Mouse (Mus musculus) neural tube, embryonic 14.5 days (tissue): ENCODE data around the gene Rasl11b. TPM values are rescaled to one million over a fixed set of nuclear protein-coding genes. Genes with fewer than 3 reads are reported as not detected.

Experiments
- ATAC-seq: fragments of 200-750 bp; cut with Nextera tagmentation; 2 replicates; pipeline ENCODE4 v1.8.0; 2017; ENCODE audit warnings: low read depth, mild to moderate bottlenecking, moderate TSS enrichment, moderate library complexity
- H3K27ac ChIP-seq: fragments of 300-500 bp; sonication (generic); 2 replicates; pipeline ENCODE4 v1.5.1; 2014; ENCODE audit warnings: low read depth, mild to moderate bottlenecking, control low read depth, low read length, moderate library complexity, mixed read lengths
- H3K27me3 ChIP-seq: fragments of 300-500 bp; sonication (generic); 2 replicates; pipeline ENCODE4 v1.6.1; 2014; ENCODE audit warnings: low read length; ENCODE audit not compliant: control insufficient read depth, insufficient read depth
- H3K36me3 ChIP-seq: fragments of 300-500 bp; sonication (generic); 2 replicates; pipeline ENCODE4 v1.6.1; 2014; ENCODE audit warnings: low read length, mixed read lengths; ENCODE audit not compliant: control insufficient read depth, insufficient read depth
- H3K4me1 ChIP-seq: fragments of 300-500 bp; sonication (generic); 2 replicates; pipeline ENCODE4 v1.6.1; 2014; ENCODE audit warnings: low read length; ENCODE audit not compliant: control insufficient read depth, insufficient read depth
- H3K4me2 ChIP-seq: fragments of 300-500 bp; sonication (generic); 2 replicates; pipeline ENCODE4 v1.6.1; 2014; ENCODE audit warnings: mild to moderate bottlenecking, low read depth, low read length, control low read depth
- H3K4me3 ChIP-seq: fragments of 300-500 bp; sonication (generic); 2 replicates; pipeline ENCODE4 v1.5.1; 2014; ENCODE audit warnings: low read depth, low read length, control low read depth, mixed read lengths
- H3K9ac ChIP-seq: fragments of 300-500 bp; sonication (generic); replicated peaks from 2 replicates; pipeline ENCODE4 v1.6.1; 2014; ENCODE audit warnings: low read depth, mild to moderate bottlenecking, control low read depth, low read length, mixed read lengths
- H3K9me3 ChIP-seq: fragments of 300-500 bp; sonication (generic); 2 replicates; pipeline ENCODE4 v1.6.1; 2016; ENCODE audit warnings: low read length; ENCODE audit not compliant: control insufficient read depth
- WGBS: fragments of 180-500 bp; shearing (Covaris S2); extraction: QIAGEN DNeasy Blood & Tissue Kit; methylation state at CpG from one replicate; pipeline ENCODE4 v1.1.7; 2014; 5-methylcytosine and 5-hydroxymethylcytosine counted together
- polyA plus RNA-seq: library from polyadenylated mRNA; unstranded; fragments of >200 nt; fragmentation: Nextera tagmentation; extraction: Ambion mirVana; gene quantifications from 2 replicates; pipeline ENCODE4 v1.2.1, GENCODE M21; 2014

Rasl11b gene
- polyA plus RNA-seq, 1 experiment from 2014 or later: 9.9 TPM

- Histone ChIP-seq H3K4me2 (no peak overlapping the region), H3K4me3 (no peak overlapping the region), H3K9me3 (no peaks in the 10 kb centered on the region), H3K4me1 (peaks cover 12% of the 10 kb centered on the region; the same call in 1 of the 2 replicates), H3K27ac (no peak overlapping the region), H3K9ac (no peak overlapping the region), H3K27me3 (no peaks in the 10 kb centered on the region), H3K36me3 (no peaks in the 10 kb centered on the region)
- ATAC-seq: no peak
- WGBS: 68% methylated on average over 2 of the region's 2 CpGs
Observed at GRCm38 (mm10) chr5:74193008-74193407, 2.1 kb upstream of the Rasl11b start.

DNA sequence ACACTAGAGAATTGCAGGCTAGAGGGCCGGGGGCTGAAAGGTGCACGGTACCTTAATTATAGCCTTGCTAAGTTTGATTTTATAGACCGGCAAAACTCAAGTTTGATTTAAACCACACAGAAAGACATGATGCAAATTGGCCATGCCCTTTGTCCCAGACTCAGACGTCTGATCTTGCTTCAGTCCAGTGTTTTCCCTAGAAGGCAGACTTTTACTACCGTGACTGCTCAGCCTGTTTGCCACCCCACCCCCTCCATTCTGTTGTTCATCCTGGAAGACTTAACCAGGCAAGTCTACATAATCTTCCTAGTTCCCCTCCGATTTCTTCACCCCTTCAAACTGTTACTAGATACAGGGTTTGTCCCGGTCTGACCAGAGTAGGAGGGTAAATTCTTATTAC, 1.5 kb upstream of the Rasl11b start:
- H3K9ac ChIP-seq: no peak overlapping the region
- peaks cover 12% of the 10 kb centered on the region; the same call in 1 of the 2 replicates for H3K4me1 ChIP-seq
- H3K4me2 ChIP-seq: no peak overlapping the region
- no peaks in the 10 kb centered on the region for H3K9me3 ChIP-seq
- no peak for ATAC-seq
- 22% methylated on average over 7 of the region's 7 CpGs for WGBS
- H3K4me3 ChIP-seq: no peak overlapping the region
- H3K27me3 ChIP-seq: no peaks in the 10 kb centered on the region
- H3K36me3 ChIP-seq: no peaks in the 10 kb centered on the region
- H3K27ac ChIP-seq: no peak overlapping the region

DNA sequence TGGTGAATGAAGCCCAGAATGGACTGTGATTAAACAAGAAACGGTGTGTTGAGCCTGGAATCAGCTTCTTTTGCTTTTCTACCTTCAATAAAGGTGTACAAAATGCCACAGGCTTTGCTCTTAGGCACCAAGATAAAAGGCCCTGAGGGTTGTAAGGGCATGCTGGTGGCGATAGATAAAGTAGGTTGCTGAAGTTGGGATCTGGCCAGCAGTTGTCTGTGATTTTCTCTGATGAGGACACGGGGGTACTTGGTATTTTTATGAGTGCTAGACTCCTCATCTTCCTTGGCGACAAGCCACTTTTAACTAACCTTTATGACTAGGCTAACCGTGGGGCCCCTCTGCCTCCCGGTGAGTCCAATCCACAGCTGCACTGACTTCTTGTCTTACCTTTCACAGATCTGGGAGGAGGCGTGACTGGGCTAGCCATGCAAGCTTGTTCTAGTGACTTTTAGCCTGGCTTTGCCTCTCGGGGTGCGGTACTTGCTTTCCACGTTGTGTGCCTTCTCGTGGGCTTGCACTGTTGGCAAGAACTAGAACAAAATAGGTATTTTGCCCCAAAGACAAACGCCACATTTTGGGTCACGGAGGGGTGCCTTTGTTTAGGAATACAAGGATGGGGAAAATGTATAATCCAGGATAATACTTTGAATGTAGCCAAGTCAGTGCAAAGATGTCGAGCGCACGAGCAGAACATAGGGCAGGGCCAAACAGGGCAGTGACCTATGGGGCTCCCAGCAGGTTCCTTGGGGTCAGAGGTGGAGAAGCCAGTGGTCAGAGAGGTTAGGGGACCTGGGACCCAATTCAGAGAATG, 852 bp upstream of the Rasl11b start:
- Histone ChIP-seq H3K9ac (peak overlapping the region; percentile 78), H3K27me3 (no peaks in the 10 kb centered on the region), H3K4me3 (peak overlapping the region; percentile 90), H3K9me3 (no peaks in the 10 kb centered on the region), H3K4me1 (peaks cover 12% of the 10 kb centered on the region; the same call in 1 of the 2 replicates), H3K36me3 (no peaks in the 10 kb centered on the region), H3K27ac (no peak overlapping the region), H3K4me2 (peak overlapping the region; percentile 91)
- ATAC-seq: no peak
- WGBS: 13% methylated on average over 16 of the region's 16 CpGs

DNA sequence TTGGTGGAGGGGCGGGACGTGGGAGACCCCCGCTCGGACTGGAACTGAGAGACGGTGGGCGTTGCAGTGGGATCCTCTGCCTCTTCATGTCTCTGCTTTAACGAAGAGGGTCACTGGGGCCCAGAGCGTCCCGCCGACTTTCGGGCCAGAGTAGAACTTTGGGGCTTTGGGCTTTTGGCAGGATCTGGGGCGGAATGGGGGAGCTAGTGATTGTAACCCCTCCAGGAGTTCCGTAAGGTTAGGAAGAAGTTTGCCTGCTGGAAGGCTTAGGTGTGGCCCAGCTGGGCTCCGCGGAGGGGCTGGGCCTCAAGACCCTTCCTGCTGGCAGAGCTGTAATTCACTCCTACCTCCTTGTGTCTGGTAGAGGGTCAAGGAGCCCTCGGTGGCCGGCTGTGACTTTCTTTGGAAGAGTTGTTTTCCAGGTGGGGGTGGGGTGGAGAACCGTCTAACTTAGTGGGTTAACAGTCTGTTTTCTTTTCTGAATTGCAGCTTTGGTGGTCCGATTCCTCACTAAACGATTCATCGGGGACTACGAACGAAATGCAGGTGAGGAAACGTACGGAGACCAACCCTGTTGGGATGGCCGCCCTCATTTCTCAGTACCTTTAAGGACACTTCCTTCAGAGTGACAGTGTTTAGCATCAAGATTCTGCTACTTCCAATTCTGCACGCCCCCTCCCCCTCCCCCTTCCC, 674 bp downstream of the Rasl11b start:
- peak overlapping the region; percentile 78 for H3K9ac ChIP-seq
- no peaks in the 10 kb centered on the region for H3K27me3 ChIP-seq
- under 1% methylated on average over 26 of the region's 27 CpGs for WGBS
- H3K36me3 ChIP-seq: no peaks in the 10 kb centered on the region
- H3K27ac ChIP-seq: peak overlapping the region; percentile 60
- H3K4me1 ChIP-seq: peaks cover 12% of the 10 kb centered on the region; the same call in 1 of the 2 replicates
- peak overlapping the region; percentile 90 for H3K4me3 ChIP-seq
- ATAC-seq: peak; percentile 8; the same call in 1 of the 2 replicates
- no peaks in the 10 kb centered on the region for H3K9me3 ChIP-seq
- H3K4me2 ChIP-seq: peak overlapping the region; percentile 91

DNA sequence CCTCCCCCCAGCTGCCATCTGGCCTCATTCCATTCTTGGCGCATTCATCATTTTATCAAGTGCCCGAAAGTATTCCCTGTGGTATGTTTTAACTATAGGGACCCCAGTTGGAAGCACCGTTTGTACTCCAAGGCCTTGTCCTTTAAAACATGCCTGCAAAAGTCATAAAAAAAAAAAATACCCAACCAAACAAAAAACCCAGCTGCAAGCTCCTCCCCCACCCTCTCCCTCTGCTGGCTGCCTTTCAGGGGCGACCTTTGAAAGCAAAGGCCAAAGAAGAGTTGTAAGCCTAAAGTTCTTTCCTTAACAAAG, 1.2 kb downstream of the Rasl11b start:
- H3K4me1 ChIP-seq: peaks cover 12% of the 10 kb centered on the region; the same call in 1 of the 2 replicates
- WGBS: 6% methylated on average over 4 of the region's 4 CpGs
- H3K36me3 ChIP-seq: no peaks in the 10 kb centered on the region
- H3K27ac ChIP-seq: no peak overlapping the region
- H3K9ac ChIP-seq: no peak overlapping the region
- ATAC-seq: no peak
- no peaks in the 10 kb centered on the region for H3K27me3 ChIP-seq
- peak overlapping the region; percentile 90 for H3K4me3 ChIP-seq
- H3K4me2 ChIP-seq: peak overlapping the region; percentile 91
- H3K9me3 ChIP-seq: no peaks in the 10 kb centered on the region

GRCm38 (mm10) chr5:74197541-74198330, 2.6 kb downstream of the Rasl11b start:
- Histone ChIP-seq H3K36me3 (no peaks in the 10 kb centered on the region), H3K4me3 (no peak overlapping the region; the same call in 1 of the 2 replicates), H3K4me1 (peaks cover 12% of the 10 kb centered on the region; the same call in 1 of the 2 replicates), H3K27me3 (no peaks in the 10 kb centered on the region), H3K9ac (no peak overlapping the region), H3K9me3 (no peaks in the 10 kb centered on the region), H3K27ac (peak overlapping the region; percentile 40; the same call in 1 of the 2 replicates), H3K4me2 (peak overlapping the region; percentile 91)
- no peak for ATAC-seq
- WGBS: 41% methylated on average over 22 of the region's 22 CpGs

DNA sequence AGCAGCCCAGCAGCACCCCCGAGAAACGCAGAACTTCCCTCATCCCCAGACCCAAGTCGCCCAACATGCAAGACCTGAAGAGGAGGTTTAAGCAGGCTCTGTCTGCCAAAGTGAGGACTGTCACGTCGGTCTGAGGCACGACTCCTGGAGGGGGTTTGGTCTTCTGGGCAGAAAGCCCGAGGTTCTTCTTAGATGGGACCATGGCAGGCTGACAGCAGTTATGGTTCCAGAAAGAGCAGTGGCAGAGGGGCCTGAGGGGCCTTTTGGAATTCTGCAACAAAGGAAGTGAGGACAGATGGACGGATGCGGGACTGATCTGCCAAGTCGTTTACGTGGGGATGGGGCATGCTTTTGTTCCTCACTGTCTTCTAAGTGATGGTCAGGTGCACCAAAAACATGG, 3.4 kb downstream of the Rasl11b start:
- no peak overlapping the region for H3K9ac ChIP-seq
- 67% methylated on average over 11 of the region's 11 CpGs for WGBS
- H3K4me1 ChIP-seq: peaks cover 12% of the 10 kb centered on the region; the same call in 1 of the 2 replicates
- H3K27me3 ChIP-seq: no peaks in the 10 kb centered on the region
- H3K27ac ChIP-seq: no peak overlapping the region; the same call in 1 of the 2 replicates
- H3K4me2 ChIP-seq: peak overlapping the region; percentile 34
- no peak overlapping the region for H3K4me3 ChIP-seq
- no peaks in the 10 kb centered on the region for H3K9me3 ChIP-seq
- H3K36me3 ChIP-seq: no peaks in the 10 kb centered on the region
- ATAC-seq: no peak

DNA sequence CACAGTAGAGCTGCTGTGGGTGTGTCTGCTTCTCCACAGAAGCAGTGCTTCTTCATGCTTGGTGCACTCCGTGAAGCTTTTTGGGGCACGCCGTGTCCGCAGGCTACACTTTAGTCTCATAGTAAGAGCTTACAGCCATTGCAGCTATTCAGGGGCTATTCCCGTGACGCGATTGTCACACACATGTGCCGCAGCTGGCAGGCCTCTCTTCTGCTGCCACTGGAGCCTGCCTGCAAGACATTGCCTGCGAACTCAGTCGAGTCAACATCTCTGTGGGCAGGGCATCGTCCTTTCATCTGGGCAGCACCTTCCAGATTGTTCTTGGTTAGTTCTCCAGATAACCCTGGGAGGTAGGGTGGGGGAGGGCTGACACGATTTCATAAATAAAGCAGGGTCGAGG, 4.7 kb downstream of the Rasl11b start:
- no peak overlapping the region for H3K4me2 ChIP-seq
- H3K4me3 ChIP-seq: no peak overlapping the region
- WGBS: 71% methylated on average over 13 of the region's 13 CpGs
- H3K27ac ChIP-seq: no peak overlapping the region
- H3K9me3 ChIP-seq: no peaks in the 10 kb centered on the region
- no peaks in the 10 kb centered on the region for H3K36me3 ChIP-seq
- H3K27me3 ChIP-seq: no peaks in the 10 kb centered on the region
- H3K4me1 ChIP-seq: peaks cover 6% of the 10 kb centered on the region; the same call in 1 of the 2 replicates
- no peak overlapping the region for H3K9ac ChIP-seq
- no peak for ATAC-seq
